Mouse (Mus musculus): ENCODE measurements around the gene Id4. TPM values are rescaled to one million over a fixed set of nuclear protein-coding genes. Genes with fewer than 3 reads are reported as not detected.

Gene Id4
- polyA plus RNA-seq, 1 experiment = not detected

GRCm38 (mm10) chr13:48274107-48274506 lies 13.1 kb downstream of the Id4 start:
- TF ChIP-seq GATA1 (IDR thresholded peaks at IDR 0.05; ENCODE audit: low read length) = no peak

GRCm38 (mm10) chr13:48276981-48277380 lies 16.0 kb downstream of the Id4 start:
- no peak for TF ChIP-seq GATA1 (IDR thresholded peaks at IDR 0.05; ENCODE audit: low read length)

- TF ChIP-seq GATA1 (IDR thresholded peaks at IDR 0.05; ENCODE audit: low read length) = no peak
Observed at GRCm38 (mm10) chr13:48284426-48284825, 23.4 kb downstream of the Id4 start.

GRCm38 (mm10) chr13:48284918-48285693 lies 24.1 kb downstream of the Id4 start:
- TF ChIP-seq GATA1 (IDR thresholded peaks at IDR 0.05; ENCODE audit: low read length) = no peak

- no peak for TF ChIP-seq GATA1 (IDR thresholded peaks at IDR 0.05; ENCODE audit: low read length)
Observed at GRCm38 (mm10) chr13:48290427-48290826, 29.4 kb downstream of the Id4 start.

GRCm38 (mm10) chr13:48314500-48314899 lies 53.5 kb downstream of the Id4 start:
- TF ChIP-seq GATA1 (IDR thresholded peaks at IDR 0.05; ENCODE audit: low read length) = no peak

All from G1E-ER4 (cell line).